Mouse (Mus musculus) myocyte (in vitro differentiated cells): ENCODE results near the gene Lrrk1.

Experiments used
- CEBPB ChIP-seq: IDR thresholded peaks from 2 replicates; pipeline ENCODE4 v1.6.1; 2011; ENCODE audit warnings: mild to moderate bottlenecking, moderate library complexity; ENCODE audit not compliant: poor library complexity, insufficient read depth, severe bottlenecking
- E2F4 ChIP-seq: IDR thresholded peaks from one replicate; pipeline ENCODE4 v1.6.1; 2011; ENCODE audit warnings: mild to moderate bottlenecking, control low read depth, moderate library complexity; ENCODE audit not compliant: insufficient read depth
- MAX ChIP-seq: IDR thresholded peaks from one replicate; pipeline ENCODE4 v1.6.1; 2011; ENCODE audit warnings: low read depth, mild to moderate bottlenecking, control low read depth
- MYOD1 ChIP-seq, 3 experiments: IDR thresholded peaks; one replicate each; pipeline ENCODE4 v1.6.1; 2011; ENCODE audit warnings: control low read depth in 2 of 3, low read depth in 2 of 3, mild to moderate bottlenecking in 2 of 3, moderate library complexity in 1 of 3; ENCODE audit not compliant: insufficient read length in 2 of 3, control insufficient read depth in 1 of 3
- MYOG ChIP-seq, 3 experiments: IDR thresholded peaks; one replicate each; pipeline ENCODE4 v1.6.1; 2011; ENCODE audit warnings: control low read depth in 2 of 3, low read depth in 2 of 3, mild to moderate bottlenecking in 2 of 3; ENCODE audit not compliant: insufficient read length in 2 of 3, control insufficient read depth in 1 of 3, insufficient read depth in 1 of 3
- POLR2A ChIP-seq: IDR thresholded peaks from one replicate; pipeline ENCODE4 v1.6.1; 2011; ENCODE audit warnings: low read depth, mild to moderate bottlenecking, control low read depth, moderate library complexity; ENCODE audit not compliant: insufficient read length
- POLR2AphosphoS2 ChIP-seq: IDR thresholded peaks from one replicate; pipeline ENCODE4 v1.6.1; 2011; ENCODE audit warnings: low read depth, control low read depth; ENCODE audit not compliant: insufficient read length
- REST ChIP-seq: IDR thresholded peaks from one replicate; pipeline ENCODE4 v1.6.1; 2011; ENCODE audit warnings: mild to moderate bottlenecking, control low read depth, moderate library complexity; ENCODE audit not compliant: insufficient read depth, insufficient read length
- TCF12 ChIP-seq: IDR thresholded peaks from one replicate; pipeline ENCODE4 v1.6.1; 2011; ENCODE audit warnings: mild to moderate bottlenecking, control low read depth; ENCODE audit not compliant: poor library complexity, insufficient read depth, severe bottlenecking
- USF1 ChIP-seq: IDR thresholded peaks from one replicate; pipeline ENCODE4 v1.6.1; 2011; ENCODE audit warnings: low read depth, mild to moderate bottlenecking, control low read depth, moderate library complexity

GRCm38 (mm10) chr7:66229433-66229832, 158.7 kb downstream of the Lrrk1 start:
- TF ChIP-seq MAX (no peak), POLR2A (no peak), CEBPB (no peak), TCF12 (no peak), POLR2AphosphoS2 (no peak), E2F4 (no peak), USF1 (no peak), MYOG (IDR thresholded peaks at IDR 0.05; ENCODE audit: control insufficient read depth in 1 of 3, insufficient read depth in 1 of 3, insufficient read length in 2 of 3, low read depth in 2 of 3) (no peak), REST (no peak), MYOD1 (IDR thresholded peaks at IDR 0.05; ENCODE audit: control insufficient read depth in 1 of 3, insufficient read length in 2 of 3, low read depth in 2 of 3) (no peak)
